Mouse (Mus musculus) C2C12 (cell line): ENCODE measurements around the gene Cbfb. TPM values are rescaled to one million over a fixed set of nuclear protein-coding genes. Genes with fewer than 3 reads are reported as not detected.
A peak's percentile ranks its signal among the peaks of the same experiment; 100 is the strongest.

Experiments used
- H3K27me3 ChIP-seq: one replicate; pipeline ENCODE4 v1.6.1; 2011; ENCODE audit not compliant: control insufficient read depth, insufficient read depth, insufficient read length
- H3K36me3 ChIP-seq: one replicate; pipeline ENCODE4 v1.6.1; 2011; ENCODE audit not compliant: control insufficient read depth, insufficient read depth
- H3K4me3 ChIP-seq: one replicate; pipeline ENCODE4 v1.5.1; 2011; ENCODE audit warnings: mild to moderate bottlenecking, control low read depth; ENCODE audit not compliant: poor library complexity, insufficient read depth, severe bottlenecking
- H3K79me2 ChIP-seq: one replicate; pipeline ENCODE4 v1.6.1; 2011; ENCODE audit not compliant: control insufficient read depth, insufficient read depth
- H3K79me3 ChIP-seq: one replicate; pipeline ENCODE4 v1.6.1; 2011; ENCODE audit warnings: low read depth, control low read depth
- H3ac ChIP-seq: one replicate; pipeline ENCODE3; 2011; ENCODE audit warnings: low read depth; ENCODE audit not compliant: control insufficient read depth, insufficient read length
- CEBPB ChIP-seq: IDR thresholded peaks from one replicate; pipeline ENCODE4 v1.6.1; 2011; ENCODE audit warnings: low read depth, mild to moderate bottlenecking, control low read depth, moderate library complexity
- CTCF ChIP-seq: IDR thresholded peaks from one replicate; pipeline ENCODE4 v1.5.1; 2011; ENCODE audit not compliant: control insufficient read depth, insufficient read depth, insufficient read length
- FOSL1 ChIP-seq: IDR thresholded peaks from one replicate; pipeline ENCODE4 v1.8.0; 2011; ENCODE audit warnings: mild to moderate bottlenecking, low read length; ENCODE audit not compliant: poor library complexity, insufficient read depth, severe bottlenecking
- MAX ChIP-seq: IDR thresholded peaks from one replicate; pipeline ENCODE4 v1.6.1; 2011; ENCODE audit warnings: mild to moderate bottlenecking, control low read depth
- MYOD1 ChIP-seq: IDR thresholded peaks from one replicate; pipeline ENCODE4 v1.6.1; 2011; ENCODE audit warnings: low read depth; ENCODE audit not compliant: control insufficient read depth, insufficient read length
- MYOG ChIP-seq: IDR thresholded peaks from one replicate; pipeline ENCODE4 v1.6.1; 2011; ENCODE audit not compliant: control insufficient read depth, insufficient read length; ENCODE audit errors: extremely low read depth
- USF1 ChIP-seq: IDR thresholded peaks from one replicate; pipeline ENCODE4 v1.6.1; 2011; ENCODE audit warnings: low read depth, mild to moderate bottlenecking, control low read depth, moderate library complexity
- polyA plus RNA-seq: library from polyadenylated mRNA; unstranded; fragments of >200 nt; fragmentation: generic; extraction: Trizol; gene quantifications from one replicate; pipeline ENCODE4 v1.2.1, GENCODE M21; 2012; ENCODE audit warnings: missing spikeins

The Cbfb gene
- polyA plus RNA-seq, 1 experiment: 39.9 TPM

- Histone ChIP-seq H3K79me3 (peaks cover 3% of the 10 kb centered on the region), H3K36me3 (peaks cover 7% of the 10 kb centered on the region), H3K27me3 (no peaks in the 10 kb centered on the region), H3ac (no peak overlapping the region), H3K79me2 (peaks cover 13% of the 10 kb centered on the region), H3K4me3 (no peak overlapping the region)
- no peak for TF ChIP-seq CTCF
- no peak for TF ChIP-seq USF1
- no peak for TF ChIP-seq MYOD1
- TF ChIP-seq MYOG: no peak
These were observed 88.6 kb downstream of the Cbfb start for GRCm38 (mm10) chr8:105258911-105259720.

GRCm38 (mm10) chr8:105259721-105260320 is 89.3 kb downstream of the Cbfb start:
- TF ChIP-seq MAX: no peak
- no peak for TF ChIP-seq MYOG
- no peak for TF ChIP-seq USF1
- TF ChIP-seq MYOD1: no peak
- no peak for TF ChIP-seq FOSL1
- TF ChIP-seq CTCF: peak; percentile 89
- TF ChIP-seq CEBPB: no peak
- H3ac ChIP-seq: no peak overlapping the region
- H3K4me3 ChIP-seq: no peak overlapping the region
- peaks cover 3% of the 10 kb centered on the region for H3K79me3 ChIP-seq
- peaks cover 16% of the 10 kb centered on the region for H3K79me2 ChIP-seq
- no peaks in the 10 kb centered on the region for H3K27me3 ChIP-seq
- H3K36me3 ChIP-seq: peaks cover 7% of the 10 kb centered on the region

- Histone ChIP-seq H3K4me3 (no peak overlapping the region), H3K27me3 (no peaks in the 10 kb centered on the region)
- TF ChIP-seq MAX (no peak), FOSL1 (no peak), MYOG (no peak), USF1 (no peak), CTCF (no peak)
These were observed 90.1 kb downstream of the Cbfb start for GRCm38 (mm10) chr8:105260371-105261099.

GRCm38 (mm10) chr8:105261326-105261980 is 91.0 kb downstream of the Cbfb start:
- Histone ChIP-seq H3ac (no peak overlapping the region), H3K79me3 (peaks cover 3% of the 10 kb centered on the region), H3K79me2 (peaks cover 16% of the 10 kb centered on the region), H3K36me3 (peaks cover 7% of the 10 kb centered on the region), H3K4me3 (no peak overlapping the region), H3K27me3 (no peaks in the 10 kb centered on the region)
- TF ChIP-seq CTCF: no peak
- TF ChIP-seq USF1: no peak
- TF ChIP-seq MYOG: no peak
- TF ChIP-seq MYOD1: no peak
- no peak for TF ChIP-seq FOSL1
- no peak for TF ChIP-seq MAX

More at GRCm38 (mm10) chr8:105260371-105261099, 90.1 kb downstream of the Cbfb start:
- Histone ChIP-seq H3K79me3 (peaks cover 3% of the 10 kb centered on the region), H3ac (no peak overlapping the region), H3K36me3 (peaks cover 7% of the 10 kb centered on the region), H3K79me2 (peaks cover 16% of the 10 kb centered on the region)

GRCm38 (mm10) chr8:105263244-105263912 is 92.9 kb downstream of the Cbfb start:
- no peaks in the 10 kb centered on the region for H3K27me3 ChIP-seq
- no peak overlapping the region for H3ac ChIP-seq
- peak overlapping the region; percentile 71 for H3K4me3 ChIP-seq
- H3K36me3 ChIP-seq: peaks cover 7% of the 10 kb centered on the region
- no peak for TF ChIP-seq MYOD1
- no peak for TF ChIP-seq MAX
- peaks cover 16% of the 10 kb centered on the region for H3K79me2 ChIP-seq
- peaks cover 3% of the 10 kb centered on the region for H3K79me3 ChIP-seq
